Mouse (Mus musculus): ENCODE measurements around the gene Mepce. TPM values are rescaled to one million over a fixed set of nuclear protein-coding genes. Genes with fewer than 3 reads are reported as not detected.

Mepce gene
- total RNA-seq (2023): 100 to 1,000 TPM; 120 to 126 TPM

GRCm38 (mm10) chr5:137787151-137787928 lies at the start of gene Mepce, which contains the start of gene Zcwpw1:
Gene Mepce, minus strand, starts transcription at chr5:137787655.
Gene Zcwpw1, plus strand, starts transcription at chr5:137787798.

GRCm38 (mm10) chr5:137835966-137836520 lies 48.6 kb upstream of the Mepce start, which contains the start of gene Pilra:
Gene Pilra, minus strand, starts transcription at chr5:137836281.

GRCm38 (mm10) chr5:137778635-137779034 lies 8.8 kb downstream of the Mepce start, which contains the start of gene Ppp1r35:
Gene Ppp1r35, plus strand, starts transcription at chr5:137778849.

DNA sequence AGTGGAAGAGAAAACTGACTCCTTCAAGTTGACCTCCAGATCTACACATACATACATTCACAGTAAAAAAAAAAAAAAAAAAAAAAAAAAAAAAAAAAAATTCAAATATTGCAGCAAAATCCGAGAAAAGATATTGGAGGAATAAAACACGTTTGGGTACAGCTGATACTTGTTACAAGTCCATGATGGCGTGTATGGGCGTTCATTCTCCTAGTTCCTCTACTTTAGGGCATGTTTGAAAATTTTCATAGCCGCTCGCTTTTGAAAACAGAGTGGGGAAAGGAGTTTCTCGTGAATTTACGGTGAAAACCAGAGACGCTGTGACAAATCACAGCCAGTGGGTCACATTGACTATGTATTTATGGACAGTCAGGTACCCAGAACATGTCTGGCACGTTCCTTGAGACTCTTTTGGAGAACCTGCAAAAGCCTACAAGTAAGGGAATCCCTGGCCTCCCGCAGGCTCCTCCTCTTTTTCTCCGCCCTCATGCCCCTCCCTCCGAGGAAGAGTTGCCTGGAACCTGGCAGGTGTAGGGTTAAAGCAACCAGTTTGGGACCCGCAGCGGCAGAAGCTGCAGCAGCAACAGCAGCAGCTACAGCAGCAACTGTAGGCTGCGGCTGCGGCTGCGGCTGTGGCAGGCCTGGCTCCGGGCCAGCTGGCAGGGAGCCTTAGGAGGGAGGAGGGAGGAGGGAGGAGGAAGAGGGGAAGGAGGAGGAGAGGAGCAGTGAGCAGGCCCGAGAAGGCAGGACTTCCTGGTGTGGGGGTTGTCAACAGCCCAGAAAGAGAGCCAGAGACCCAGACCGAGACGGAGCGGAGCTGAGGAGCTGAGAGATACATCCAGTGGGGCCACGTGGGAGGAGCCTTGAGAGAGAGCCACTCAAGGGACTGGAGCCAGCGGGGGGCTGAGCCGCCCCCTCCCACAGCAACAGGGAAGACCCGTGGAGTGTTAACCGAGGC lies 42.0 kb downstream of the Mepce start, which contains the start of gene Tsc22d4:
TSS of gene Tsc22d4 (plus strand) at position 517 of the 958 bp plus-strand sequence.

GRCm38 (mm10) chr5:137741023-137741931 lies 46.2 kb downstream of the Mepce start, which contains the start of gene Nyap1:
Gene Nyap1, minus strand, starts transcription at chr5:137741607.

Other genes starting within 250 kb of the Mepce start
- gene Actl6b, start 234.1 kb downstream of the Mepce start, total RNA-seq (2023): not detected
- 1 to 10 TPM; 1.9 to 2.2 TPM for gene Tfr2, start 217.8 kb downstream of the Mepce start, total RNA-seq (2023)
- gene Mospd3, start 186.6 kb downstream of the Mepce start, total RNA-seq (2023): 10 to 100 TPM; 32.7 to 38.3 TPM
- gene Pcolce, start 173.9 kb downstream of the Mepce start, total RNA-seq (2023): under 1 TPM; 0.47 to 0.93 TPM
- gene Fbxo24, start 158.7 kb downstream of the Mepce start, total RNA-seq (2023): under 1 TPM in 1 of 2 experiments, not detected in 1; 0.50 TPM
- gene Lrch4, start 158.5 kb downstream of the Mepce start, total RNA-seq (2023): 100 to 1,000 TPM; 189 to 193 TPM
- 10 to 100 TPM; 61.4 to 68.4 TPM for gene Gm20605, start 158.5 kb downstream of the Mepce start, total RNA-seq (2023)
- gene Sap25, start 146.3 kb downstream of the Mepce start, total RNA-seq (2023): 100 to 1,000 TPM in 1 of 2 experiments, 10 to 100 TPM in 1; 98.4 to 116 TPM
- gene Irs3, start 141.9 kb downstream of the Mepce start, total RNA-seq (2023): 1 to 10 TPM in 1 of 2 experiments, under 1 TPM in 1; 0.58 to 1.2 TPM
- 10 to 100 TPM; 24.7 to 27.5 TPM for gene Agfg2, start 102.9 kb downstream of the Mepce start, total RNA-seq (2023)
- 1 to 10 TPM; 2.1 to 2.3 TPM for gene Nyap1, start 46.0 kb downstream of the Mepce start, total RNA-seq (2023)
- gene Tsc22d4, start 41.9 kb downstream of the Mepce start, total RNA-seq (2023): 100 to 1,000 TPM; 231 to 235 TPM
- gene Ppp1r35, start 8.8 kb downstream of the Mepce start, total RNA-seq (2023): 10 to 100 TPM; 23.2 to 26.0 TPM
- 10 to 100 TPM; 19.2 to 22.2 TPM for gene Zcwpw1, start 143 bp upstream of the Mepce start, total RNA-seq (2023)
- gene Pilra, start 48.6 kb upstream of the Mepce start, total RNA-seq (2023): 1 to 10 TPM; 3.2 to 3.3 TPM
- 1 to 10 TPM; 1.7 to 2.7 TPM for gene Pilrb1, start 70.5 kb upstream of the Mepce start, total RNA-seq (2023)
- gene Pilrb2, start 84.2 kb upstream of the Mepce start, total RNA-seq (2023): 1 to 10 TPM in 1 of 2 experiments, not detected in 1; 2.4 TPM
- gene Cyp3a13, start 134.0 kb upstream of the Mepce start, total RNA-seq (2023): not detected
- gene Gjc3, start 175.4 kb upstream of the Mepce start, total RNA-seq (2023): not detected
- gene Azgp1, start 193.9 kb upstream of the Mepce start, total RNA-seq (2023): not detected
- not detected for gene Smok3a, start 233.6 kb upstream of the Mepce start, total RNA-seq (2023)
- not detected for gene Smok3b, start 233.8 kb upstream of the Mepce start, total RNA-seq (2023)